Mouse (Mus musculus) liver, adult (tissue): ENCODE data around the gene Kcnab3.

Source experiments
- GATA4 ChIP-seq: IDR thresholded peaks from 2 replicates; pipeline ENCODE4 v1.6.1; 2014; ENCODE audit warnings: mild to moderate bottlenecking, low read length; ENCODE audit not compliant: insufficient replicate concordance

Kcnab3 gene

DNA sequence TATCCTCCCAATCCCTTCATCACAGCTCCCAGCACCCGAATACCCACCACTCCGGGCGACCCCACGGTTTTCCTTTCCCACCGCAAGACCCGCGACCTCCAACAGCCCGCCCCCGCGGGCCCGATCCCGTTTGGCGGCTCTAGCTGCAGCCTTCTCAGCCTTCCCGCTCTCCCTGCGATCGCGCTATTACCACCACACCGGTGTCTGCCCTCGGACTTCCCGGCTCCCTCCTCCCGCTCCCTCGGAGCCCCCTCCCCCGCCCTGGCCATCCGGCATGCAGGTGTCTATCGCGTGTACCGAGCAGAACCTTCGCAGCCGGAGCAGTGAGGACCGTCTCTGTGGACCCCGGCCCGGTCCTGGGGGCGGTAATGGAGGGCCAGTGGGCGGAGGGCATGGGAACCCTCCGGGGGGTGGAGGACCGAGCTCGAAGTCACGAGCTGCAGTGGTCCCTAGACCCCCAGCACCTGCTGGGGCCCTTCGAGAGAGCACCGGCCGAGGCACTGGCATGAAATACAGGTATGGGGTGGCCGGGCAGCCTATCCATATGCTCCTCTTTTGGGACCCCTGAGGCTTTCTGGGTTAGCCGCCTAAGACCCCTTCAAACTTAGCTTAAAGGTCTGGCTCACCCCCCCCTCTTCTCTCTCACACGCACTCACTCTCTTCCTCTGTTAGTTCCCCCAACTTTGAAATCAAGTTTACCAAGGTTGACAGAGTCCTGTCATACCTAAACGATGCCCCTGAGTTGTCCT is 524 bp downstream of the Kcnab3 start:
- no peak for TF ChIP-seq GATA4

- TF ChIP-seq GATA4, result no peak
These were observed 1.0 kb downstream of the Kcnab3 start for GRCm38 (mm10) chr11:69327157-69327442.

GRCm38 (mm10) chr11:69327648-69328047 is 1.6 kb downstream of the Kcnab3 start:
- TF ChIP-seq GATA4, result no peak

GRCm38 (mm10) chr11:69328517-69328916 is 2.5 kb downstream of the Kcnab3 start:
- no peak for TF ChIP-seq GATA4

DNA sequence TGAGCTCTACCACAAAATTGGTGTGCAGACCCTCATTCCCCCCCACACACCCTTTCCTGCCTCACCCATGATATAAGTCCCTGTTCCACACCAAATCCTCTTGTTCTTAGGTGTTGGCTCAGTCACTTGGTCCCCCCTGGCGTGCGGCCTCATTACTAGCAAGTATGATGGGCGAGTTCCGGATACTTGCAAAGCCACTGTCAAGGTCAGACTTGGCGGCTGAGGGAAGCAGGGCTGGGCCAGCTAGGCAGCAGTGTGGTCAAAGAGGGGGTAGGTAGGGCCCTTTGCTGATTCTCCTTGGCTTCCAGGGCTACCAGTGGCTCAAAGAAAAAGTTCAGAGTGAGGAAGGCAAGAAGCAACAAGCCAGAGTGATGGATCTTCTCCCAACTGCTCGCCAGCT is 5.1 kb downstream of the Kcnab3 start:
- TF ChIP-seq GATA4, result no peak

DNA sequence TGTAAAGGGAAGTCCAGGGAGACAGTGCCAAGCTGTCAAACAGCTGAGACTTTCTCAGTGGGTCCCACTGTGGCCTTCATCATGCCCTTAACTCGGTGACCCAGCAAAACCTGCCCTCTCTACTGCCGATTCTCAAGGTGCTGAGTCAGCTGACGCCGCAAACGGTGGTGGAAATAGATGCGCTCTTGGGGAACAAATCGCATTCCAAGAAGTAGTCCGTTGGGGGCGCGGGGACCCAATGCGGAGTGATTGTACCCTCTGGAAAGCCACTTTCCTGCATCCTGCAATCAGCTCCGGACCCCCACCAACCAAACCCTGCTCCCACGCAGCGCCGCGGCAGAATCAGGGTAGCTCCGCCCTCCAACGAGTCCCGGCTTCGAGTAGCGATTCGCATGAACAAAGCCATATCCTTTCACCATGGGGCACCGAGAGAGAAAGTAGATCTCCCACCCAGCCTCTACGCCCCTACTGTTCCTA is 5.9 kb downstream of the Kcnab3 start:
- TF ChIP-seq GATA4, result no peak

DNA sequence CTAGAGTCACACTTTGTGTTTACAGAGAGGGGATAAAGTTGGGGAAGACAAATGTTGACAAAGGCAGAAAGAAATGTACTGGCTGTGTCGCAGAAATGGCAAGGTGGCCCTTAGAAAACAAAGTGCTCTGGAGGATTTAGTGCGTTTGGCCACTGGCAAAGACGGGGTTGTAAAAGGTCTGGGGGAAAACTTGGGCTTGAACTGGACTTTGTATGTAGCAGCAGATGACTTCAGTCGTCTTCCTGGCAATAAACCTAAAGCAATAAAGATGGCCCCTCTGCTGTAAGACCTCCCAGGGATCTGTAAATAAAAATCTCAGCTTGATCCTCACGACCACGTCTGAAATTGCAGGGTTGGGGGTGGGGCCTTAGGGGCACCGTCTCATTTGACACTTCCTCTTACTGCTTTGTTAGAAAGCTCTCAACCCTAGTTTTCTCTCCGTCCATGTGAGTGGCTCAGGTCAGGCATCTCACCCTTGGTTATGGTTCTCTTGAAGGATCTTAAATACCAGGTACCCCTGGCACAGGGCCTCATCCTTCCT is 6.7 kb downstream of the Kcnab3 start:
- TF ChIP-seq GATA4, result no peak

- no peak for TF ChIP-seq GATA4
These were observed 7.9 kb downstream of the Kcnab3 start for GRCm38 (mm10) chr11:69333922-69334321.

DNA sequence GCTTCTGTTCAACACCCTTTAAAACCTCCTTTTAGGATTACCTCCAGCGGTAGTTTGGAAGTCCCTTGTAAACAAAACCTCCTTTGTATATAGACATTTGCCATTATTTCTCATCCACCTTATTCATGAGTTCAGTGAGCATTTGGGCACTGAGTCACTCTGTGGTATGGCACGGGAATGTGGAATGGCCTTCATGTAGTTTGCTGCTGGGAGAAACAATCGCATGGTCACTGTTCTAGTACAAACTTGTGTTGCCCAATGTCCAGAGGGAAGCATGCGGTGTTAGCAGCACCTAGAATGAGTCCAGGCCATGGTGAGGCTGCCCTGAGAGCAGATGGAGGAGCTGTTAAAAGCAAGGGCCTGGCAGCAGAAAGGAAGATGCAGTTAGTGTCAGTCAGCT is 8.7 kb downstream of the Kcnab3 start:
- TF ChIP-seq GATA4, result no peak

DNA sequence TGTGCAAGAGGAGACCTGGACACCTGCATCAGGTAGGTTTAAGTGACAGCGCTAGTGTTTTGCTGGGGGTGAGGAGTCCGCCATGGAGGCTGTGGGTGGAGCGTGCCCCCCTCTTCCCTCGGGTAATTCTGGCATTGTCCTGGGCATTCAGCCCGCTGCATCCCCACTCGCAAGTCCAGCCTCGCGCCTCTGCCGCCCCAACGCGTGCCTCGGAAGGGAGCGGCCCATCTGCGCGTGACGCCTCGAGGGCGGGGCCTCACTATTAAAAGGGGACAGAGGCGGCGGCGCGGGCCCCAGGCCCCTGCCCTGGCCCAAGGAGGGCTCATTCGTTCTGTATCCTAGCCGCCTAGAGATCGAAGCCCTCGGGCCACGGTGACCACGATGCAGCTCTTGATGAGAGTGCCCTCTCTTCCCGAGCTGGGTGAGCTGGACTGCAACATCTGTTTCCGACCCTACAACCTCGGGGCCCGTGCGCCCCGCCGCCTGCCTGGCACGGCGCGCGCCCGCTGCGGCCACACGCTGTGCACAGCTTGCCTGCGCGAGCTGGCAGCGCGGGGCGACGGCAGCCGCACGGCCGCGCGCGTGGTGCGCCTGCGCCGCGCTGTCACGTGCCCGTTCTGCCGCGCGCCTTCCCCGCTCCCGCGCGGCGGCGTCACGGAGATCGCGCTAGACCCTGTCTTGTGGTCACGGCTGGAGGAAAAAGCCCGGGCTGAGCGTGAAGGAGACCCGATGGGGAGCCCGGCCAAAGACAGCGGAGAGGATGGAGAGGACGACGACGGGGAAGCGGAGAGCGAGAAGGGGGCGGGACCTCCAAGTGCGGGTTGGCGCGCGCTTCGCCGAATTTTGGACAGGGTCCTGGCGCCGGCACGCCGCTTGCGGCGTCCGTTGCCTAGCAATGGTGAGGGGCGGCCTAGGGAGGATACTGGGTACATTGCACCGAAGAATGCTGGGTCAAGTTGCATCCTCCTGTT is 14.4 kb downstream of the Kcnab3 start, which contains the start of gene Rnf227:
Gene Rnf227, plus strand, starts transcription at position 301 of the 971 bp plus-strand sequence.
- TF ChIP-seq GATA4, result no peak

DNA sequence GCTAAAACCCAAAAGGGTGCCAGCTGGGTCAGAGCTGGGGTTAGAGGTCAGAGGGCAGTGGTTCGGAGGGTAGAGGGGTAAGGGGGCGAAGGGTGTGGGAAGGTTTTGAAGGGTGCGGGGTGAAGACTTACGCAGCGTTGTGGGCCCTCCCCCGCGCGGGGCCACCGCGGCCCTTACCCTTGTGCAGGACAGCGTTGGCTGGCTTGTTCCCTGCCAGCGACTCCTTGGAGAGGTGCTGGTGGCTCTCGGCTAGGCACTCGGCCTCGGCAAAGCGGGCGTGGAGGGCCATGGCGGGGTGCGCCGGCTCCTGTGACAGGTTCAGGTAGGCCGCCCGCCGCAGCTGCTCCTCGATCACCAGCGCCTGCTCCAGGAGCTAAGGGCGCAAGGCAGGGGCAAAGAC is 20.4 kb downstream of the Kcnab3 start:
- no peak for TF ChIP-seq GATA4

DNA sequence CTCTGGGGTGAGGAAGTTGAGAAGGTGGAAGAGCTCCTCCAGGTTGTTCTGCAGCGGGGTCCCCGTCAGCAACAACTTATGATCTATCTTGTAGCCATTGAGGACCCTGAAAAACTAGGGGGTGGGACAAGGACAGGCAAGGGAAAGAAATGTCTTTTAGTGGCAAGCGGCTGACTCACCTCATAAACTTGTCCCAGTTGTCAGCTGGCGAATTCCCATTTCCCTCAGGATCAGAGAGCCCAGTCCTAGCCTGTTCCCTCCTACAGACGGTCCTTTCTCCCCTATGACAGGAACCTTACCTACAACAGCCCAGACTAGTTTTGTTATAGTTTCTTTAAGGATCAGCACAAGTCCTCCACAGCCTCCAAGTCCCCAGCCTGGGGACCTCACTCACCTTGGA is 30.5 kb downstream of the Kcnab3 start:
- no peak for TF ChIP-seq GATA4

DNA sequence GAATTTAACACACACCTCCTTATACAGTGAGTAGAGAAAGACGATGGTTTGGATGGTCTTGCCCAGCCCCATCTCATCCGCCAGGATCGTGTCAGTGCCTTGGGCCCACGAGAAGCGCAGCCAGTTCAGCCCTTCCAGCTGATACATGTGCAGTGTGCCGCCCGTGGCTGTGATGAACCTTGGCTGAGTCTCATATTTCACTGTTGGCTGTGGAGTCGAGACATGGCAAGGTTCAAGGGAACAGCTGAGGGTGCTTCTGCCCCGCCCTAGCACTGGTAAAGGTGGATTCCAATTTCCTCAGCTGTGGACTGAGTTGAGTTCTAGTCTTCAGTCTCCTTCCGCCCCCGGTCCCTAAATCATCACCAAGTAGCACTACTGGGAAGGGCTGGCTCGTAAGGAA is 31.6 kb downstream of the Kcnab3 start:
- no peak for TF ChIP-seq GATA4

- TF ChIP-seq GATA4, result no peak
These were observed 36.0 kb downstream of the Kcnab3 start for GRCm38 (mm10) chr11:69362021-69362420.

- TF ChIP-seq GATA4, result no peak
These were observed 36.4 kb downstream of the Kcnab3 start for GRCm38 (mm10) chr11:69362479-69362878.

DNA sequence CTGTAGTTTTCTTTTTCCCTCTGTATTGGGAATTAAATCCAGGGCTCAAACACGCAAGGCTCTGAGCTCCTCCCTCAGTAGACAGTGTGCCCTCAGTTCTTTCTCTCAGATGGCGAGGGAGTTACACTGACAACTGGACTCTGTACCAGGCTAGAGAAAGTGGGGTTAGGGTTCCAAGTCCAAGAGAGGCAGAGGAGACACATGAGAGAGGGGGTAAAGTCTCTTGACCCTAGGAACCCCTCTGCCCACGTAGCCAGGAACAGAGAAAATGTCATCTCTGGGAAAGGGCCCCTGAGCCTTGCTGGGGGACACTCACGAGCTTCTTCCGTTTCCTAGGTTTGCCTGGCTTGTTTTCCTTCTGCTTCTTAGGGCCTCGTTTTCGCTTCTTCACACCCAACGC is 38.3 kb downstream of the Kcnab3 start:
- no peak for TF ChIP-seq GATA4
